Mouse (Mus musculus): ENCODE measurements around the gene Cst6. TPM values are rescaled to one million over a fixed set of nuclear protein-coding genes. Genes with fewer than 3 reads are reported as not detected.

Gene Cst6
- total and polyA plus RNA-seq, 3 experiments = 0.26 TPM; not detected in 2

DNA sequence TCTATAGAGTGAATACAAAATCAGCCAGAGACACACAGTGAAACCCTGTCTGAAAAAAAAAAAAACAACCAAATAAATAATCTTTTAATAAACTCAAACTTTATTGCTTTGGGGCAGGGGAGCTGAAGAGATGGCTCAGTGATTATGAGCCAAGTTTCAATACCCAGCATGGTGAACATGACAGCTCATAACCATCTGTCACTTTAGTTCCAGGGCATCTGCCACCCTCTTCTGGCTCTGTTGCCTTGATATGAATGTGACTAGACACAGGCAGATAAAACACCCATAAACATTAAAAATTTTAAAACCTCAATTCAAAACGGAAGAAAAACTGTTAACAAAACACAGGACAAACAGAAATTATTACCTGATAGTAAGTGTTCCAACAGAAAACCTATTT lies 28.1 kb upstream of the Cst6 start:
- no peaks in the 10 kb centered on the region for H3K27me3 ChIP-seq (ENCODE audit: control insufficient read depth in 1 of 2, insufficient read depth in 2 of 2, low read length in 2 of 2)
- no peak for TF ChIP-seq SIN3A (IDR thresholded peaks at IDR 0.05; ENCODE audit: low read length)
- TF ChIP-seq POLR2AphosphoS5 (IDR thresholded peaks at IDR 0.05; ENCODE audit: borderline replicate concordance, low read depth, low read length) = no peak
- no peak for TF ChIP-seq ZNF384 (IDR thresholded peaks at IDR 0.05; ENCODE audit: low read depth, low read length)
- no peak for TF ChIP-seq RAD21 (IDR thresholded peaks at IDR 0.05; ENCODE audit: low read depth, low read length)
- no peak for TF ChIP-seq EP300 (IDR thresholded peaks at IDR 0.05; ENCODE audit: low read depth in 1 of 2, low read length in 2 of 2)
- TF ChIP-seq MAFK (IDR thresholded peaks at IDR 0.05; ENCODE audit: borderline replicate concordance, low read depth, low read length) = no peak
- no peak for TF ChIP-seq CHD1 (IDR thresholded peaks at IDR 0.05; ENCODE audit: low read depth, low read length)
- no peak for TF ChIP-seq USF2 (IDR thresholded peaks at IDR 0.05; ENCODE audit: borderline replicate concordance in 1 of 2, insufficient read depth in 1 of 2, low read depth in 1 of 2, low read length in 2 of 2)
- TF ChIP-seq KAT2A (conservative IDR thresholded peaks at IDR 0.05; ENCODE audit: low read depth, low read length) = no peak
- no peak for TF ChIP-seq ZMIZ1 (IDR thresholded peaks at IDR 0.05; ENCODE audit: low read depth, low read length)
- no peak for TF ChIP-seq GABPA (IDR thresholded peaks at IDR 0.05; ENCODE audit: low read depth, low read length)
- TF ChIP-seq NRF1 (IDR thresholded peaks at IDR 0.05; ENCODE audit: insufficient read depth, low read depth, low read length, poor library complexity, severe bottlenecking) = no peak
- no peak for TF ChIP-seq ELF1 (IDR thresholded peaks at IDR 0.05; ENCODE audit: low read depth, low read length)
- no peak for TF ChIP-seq MAZ (IDR thresholded peaks at IDR 0.05; ENCODE audit: low read depth, low read length)
- TF ChIP-seq TCF12 (IDR thresholded peaks at IDR 0.05; ENCODE audit: low read depth, low read length) = no peak
- no peak for TF ChIP-seq CHD2 (IDR thresholded peaks at IDR 0.05; ENCODE audit: low read length)
- no peak for TF ChIP-seq ETS1 (IDR thresholded peaks at IDR 0.05; ENCODE audit: low read depth, low read length)
- TF ChIP-seq ZKSCAN1 (IDR thresholded peaks at IDR 0.05; ENCODE audit: low read depth, low read length) = no peak
- H3K27ac ChIP-seq (ENCODE audit: control insufficient read depth, low read depth, low read length) = no peak overlapping the region
- no peaks in the 10 kb centered on the region; a peak in 1 of 4 replicates for H3K36me3 ChIP-seq (ENCODE audit: control insufficient read depth in 1 of 2, insufficient read depth in 2 of 2, low read length in 2 of 2)
- no peak overlapping the region for H3K9ac ChIP-seq (ENCODE audit: control insufficient read depth, low read depth, low read length, poor library complexity, severe bottlenecking)
- DNase-seq (ENCODE audit: low read depth, low spot score) = no peak
- no peaks in the 10 kb centered on the region for H3K4me1 ChIP-seq (ENCODE audit: control insufficient read depth in 1 of 2, insufficient read depth in 2 of 2, low read length in 2 of 2)
- no peaks in the 10 kb centered on the region for H3K79me2 ChIP-seq (ENCODE audit: control insufficient read depth, insufficient read depth, low read length, poor library complexity)
- no peaks in the 10 kb centered on the region for H3K9me3 ChIP-seq (replicated peaks; ENCODE audit: insufficient read depth, low read length)
- no peak overlapping the region for H3K4me3 ChIP-seq (ENCODE audit: control insufficient read depth in 1 of 2, insufficient read depth in 1 of 2, low read depth in 2 of 2, low read length in 2 of 2)

DNA sequence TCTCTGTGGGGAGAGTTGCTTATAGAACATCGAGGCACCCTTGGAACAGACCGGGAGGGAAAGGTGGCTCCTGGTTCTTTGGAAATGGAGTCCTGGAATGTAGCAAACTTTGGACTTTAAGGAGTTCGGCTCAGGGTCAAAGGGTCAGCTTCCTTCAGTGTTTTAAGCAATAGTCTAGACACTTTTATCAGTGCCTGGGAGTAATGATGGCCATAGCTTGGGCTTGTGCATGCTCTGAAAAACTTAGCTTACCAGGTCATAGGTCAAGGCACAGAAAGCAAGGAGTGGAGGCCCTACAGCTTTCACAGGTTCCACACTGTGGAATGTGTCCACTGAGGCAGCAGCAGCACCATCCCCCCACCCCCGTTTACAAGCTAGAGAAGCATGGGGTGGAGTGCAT lies 25.4 kb upstream of the Cst6 start:
- no peaks in the 10 kb centered on the region; a peak in 1 of 4 replicates for H3K36me3 ChIP-seq (ENCODE audit: control insufficient read depth in 1 of 2, insufficient read depth in 2 of 2, low read length in 2 of 2)

More for the DNA sequence above, 25.4 kb upstream of the Cst6 start:
- no peaks in the 10 kb centered on the region for H3K9me3 ChIP-seq (replicated peaks; ENCODE audit: insufficient read depth, low read length)
- no peaks in the 10 kb centered on the region for H3K27me3 ChIP-seq (ENCODE audit: control insufficient read depth in 1 of 2, insufficient read depth in 2 of 2, low read length in 2 of 2)
- H3K4me1 ChIP-seq (ENCODE audit: control insufficient read depth in 1 of 2, insufficient read depth in 2 of 2, low read length in 2 of 2) = no peaks in the 10 kb centered on the region
- no peak overlapping the region for H3K27ac ChIP-seq (ENCODE audit: control insufficient read depth, low read depth, low read length)
- DNase-seq (ENCODE audit: low read depth, low spot score) = no peak
- H3K4me3 ChIP-seq (ENCODE audit: control insufficient read depth in 1 of 2, insufficient read depth in 1 of 2, low read depth in 2 of 2, low read length in 2 of 2) = no peak overlapping the region
- TF ChIP-seq HCFC1 (IDR thresholded peaks at IDR 0.05; ENCODE audit: low read depth, low read length) = no peak
- no peak for TF ChIP-seq NELFE (IDR thresholded peaks at IDR 0.05; ENCODE audit: low read depth, low read length)
- TF ChIP-seq MYB (IDR thresholded peaks at IDR 0.05; ENCODE audit: low read depth, low read length) = no peak
- no peak for TF ChIP-seq UBTF (IDR thresholded peaks at IDR 0.05; ENCODE audit: borderline replicate concordance, insufficient read depth, low read depth, low read length)
- no peak for TF ChIP-seq MEF2A (IDR thresholded peaks at IDR 0.05; ENCODE audit: extremely low read depth, insufficient replicate concordance, low read depth, low read length, poor library complexity, severe bottlenecking)
- TF ChIP-seq ZNF384 (IDR thresholded peaks at IDR 0.05; ENCODE audit: low read depth, low read length) = no peak
- no peak for TF ChIP-seq RCOR1 (IDR thresholded peaks at IDR 0.05; ENCODE audit: low read depth, low read length)
- no peak for TF ChIP-seq ZC3H11A (IDR thresholded peaks at IDR 0.05; ENCODE audit: low read depth, low read length)
- H3K79me2 ChIP-seq (ENCODE audit: control insufficient read depth, insufficient read depth, low read length, poor library complexity) = no peaks in the 10 kb centered on the region
- no peak overlapping the region for H3K9ac ChIP-seq (ENCODE audit: control insufficient read depth, low read depth, low read length, poor library complexity, severe bottlenecking)

Measured in MEL (cell line).